Mouse (Mus musculus) kidney, embryonic 14.5 days (tissue): ENCODE data around the gene Lsm4. TPM values are rescaled to one million over a fixed set of nuclear protein-coding genes. Genes with fewer than 3 reads are reported as not detected.

ENCODE experiments used
- ATAC-seq: fragments of 200-750 bp; cut with Nextera tagmentation; 2 replicates; pipeline ENCODE4 v1.8.0; 2017; ENCODE audit warnings: moderate number of reproducible peaks, mild to moderate bottlenecking, moderate TSS enrichment, moderate library complexity; ENCODE audit not compliant: low FRiP score, low TSS enrichment
- H3K27ac ChIP-seq: fragments of 300-500 bp; sonication (generic); 2 replicates; pipeline ENCODE4 v1.5.1; 2014; ENCODE audit warnings: low read depth, mild to moderate bottlenecking, low read length, moderate library complexity, mixed read lengths
- H3K27me3 ChIP-seq: fragments of 300-500 bp; sonication (generic); 2 replicates; pipeline ENCODE4 v1.6.1; 2014; ENCODE audit warnings: mild to moderate bottlenecking, low read length; ENCODE audit not compliant: control insufficient read depth, insufficient read depth
- H3K36me3 ChIP-seq: fragments of 300-500 bp; sonication (generic); 2 replicates; pipeline ENCODE4 v1.6.1; 2014; ENCODE audit warnings: low read length, mixed read lengths; ENCODE audit not compliant: control insufficient read depth, insufficient read depth
- H3K4me1 ChIP-seq: fragments of 300-500 bp; sonication (generic); 2 replicates; pipeline ENCODE4 v1.6.1; 2014; ENCODE audit warnings: low read length, mixed read lengths; ENCODE audit not compliant: control insufficient read depth, insufficient read depth
- H3K4me2 ChIP-seq: fragments of 300-500 bp; sonication (generic); replicated peaks from 2 replicates; pipeline ENCODE4 v1.6.1; 2014; ENCODE audit warnings: low read depth, mild to moderate bottlenecking, low read length
- H3K4me3 ChIP-seq: fragments of 300-500 bp; sonication (generic); 2 replicates; pipeline ENCODE4 v1.5.1; 2014; ENCODE audit warnings: mild to moderate bottlenecking, low read length
- H3K9ac ChIP-seq: fragments of 300-500 bp; sonication (generic); 2 replicates; pipeline ENCODE4 v1.6.1; 2014; ENCODE audit warnings: low read depth, mild to moderate bottlenecking, low read length, moderate library complexity
- H3K9me3 ChIP-seq: fragments of 300-500 bp; sonication (generic); 2 replicates; pipeline ENCODE4 v1.6.1; 2016; ENCODE audit warnings: low read length; ENCODE audit not compliant: control insufficient read depth
- WGBS: fragments of 180-500 bp; shearing (Covaris S2); extraction: QIAGEN DNeasy Blood & Tissue Kit; methylation state at CpG from one replicate; pipeline ENCODE4 v1.1.7; 2014; 5-methylcytosine and 5-hydroxymethylcytosine counted together
- polyA plus RNA-seq: library from polyadenylated mRNA; unstranded; fragments of >200 nt; fragmentation: Nextera tagmentation; extraction: Ambion mirVana; gene quantifications from 2 replicates; pipeline ENCODE4 v1.2.1, GENCODE M21; 2014

Lsm4 gene
- 353 and 447 TPM in 2 replicates for polyA plus RNA-seq

- H3K4me3 ChIP-seq: peak within 1 kb of the TSS; percentile 69
- H3K9me3 ChIP-seq: no peaks in the 10 kb centered on the region
- under 1% methylated on average over 60 of the region's 60 CpGs for WGBS
- peak within 1 kb of the TSS; percentile 98 for H3K27ac ChIP-seq
- H3K4me2 ChIP-seq: peak within 1 kb of the TSS; percentile 64
- peak within 1 kb of the TSS; percentile 78 for H3K9ac ChIP-seq
- ATAC-seq: peak; percentile 96
- peaks cover 19% of the 10 kb centered on the region for H3K4me1 ChIP-seq
- peaks cover 18% of the 10 kb centered on the region for H3K36me3 ChIP-seq
- H3K27me3 ChIP-seq: no peaks in the 10 kb centered on the region
These were observed at the start of gene Lsm4 for GRCm38 (mm10) chr8:70673079-70673856. Gene Lsm4 (plus strand): TSS chr8:70673248.

GRCm38 (mm10) chr8:70625104-70625503 lies 47.9 kb upstream of the Lsm4 start:
- H3K9me3 ChIP-seq: no peaks in the 10 kb centered on the region
- H3K27me3 ChIP-seq: no peaks in the 10 kb centered on the region
- H3K4me3 ChIP-seq: no peak overlapping the region
- H3K9ac ChIP-seq: no peak overlapping the region
- no peak overlapping the region for H3K27ac ChIP-seq
- ATAC-seq: no peak
- H3K4me1 ChIP-seq: peaks cover 6% of the 10 kb centered on the region; the same call in 1 of the 2 replicates
- WGBS: 11% methylated on average over 5 of the region's 5 CpGs
- no peak overlapping the region; the same call in 1 of the 2 replicates for H3K4me2 ChIP-seq
- no peaks in the 10 kb centered on the region for H3K36me3 ChIP-seq

- H3K9ac ChIP-seq: no peak overlapping the region
- 82% methylated on average over 5 of the region's 5 CpGs for WGBS
These were observed 46.0 kb upstream of the Lsm4 start for GRCm38 (mm10) chr8:70627041-70627440.

GRCm38 (mm10) chr8:70628986-70629490 lies 44.0 kb upstream of the Lsm4 start:
- Histone ChIP-seq H3K27me3 (no peaks in the 10 kb centered on the region), H3K27ac (no peak overlapping the region), H3K36me3 (no peaks in the 10 kb centered on the region), H3K9me3 (no peaks in the 10 kb centered on the region), H3K9ac (peak overlapping the region; percentile 57; the same call in 1 of the 2 replicates), H3K4me3 (peak overlapping the region; percentile 49), H3K4me2 (peak overlapping the region; percentile 66), H3K4me1 (peaks cover 22% of the 10 kb centered on the region; the same call in 1 of the 2 replicates)
- no peak for ATAC-seq
- WGBS: 53% methylated on average over 7 of the region's 7 CpGs

More at GRCm38 (mm10) chr8:70627041-70627440, 46.0 kb upstream of the Lsm4 start:
- ATAC-seq: no peak
- Histone ChIP-seq H3K36me3 (no peaks in the 10 kb centered on the region), H3K4me3 (no peak overlapping the region), H3K9me3 (no peaks in the 10 kb centered on the region), H3K4me2 (no peak overlapping the region), H3K27me3 (no peaks in the 10 kb centered on the region), H3K27ac (no peak overlapping the region), H3K4me1 (peaks cover 21% of the 10 kb centered on the region; the same call in 1 of the 2 replicates)

DNA sequence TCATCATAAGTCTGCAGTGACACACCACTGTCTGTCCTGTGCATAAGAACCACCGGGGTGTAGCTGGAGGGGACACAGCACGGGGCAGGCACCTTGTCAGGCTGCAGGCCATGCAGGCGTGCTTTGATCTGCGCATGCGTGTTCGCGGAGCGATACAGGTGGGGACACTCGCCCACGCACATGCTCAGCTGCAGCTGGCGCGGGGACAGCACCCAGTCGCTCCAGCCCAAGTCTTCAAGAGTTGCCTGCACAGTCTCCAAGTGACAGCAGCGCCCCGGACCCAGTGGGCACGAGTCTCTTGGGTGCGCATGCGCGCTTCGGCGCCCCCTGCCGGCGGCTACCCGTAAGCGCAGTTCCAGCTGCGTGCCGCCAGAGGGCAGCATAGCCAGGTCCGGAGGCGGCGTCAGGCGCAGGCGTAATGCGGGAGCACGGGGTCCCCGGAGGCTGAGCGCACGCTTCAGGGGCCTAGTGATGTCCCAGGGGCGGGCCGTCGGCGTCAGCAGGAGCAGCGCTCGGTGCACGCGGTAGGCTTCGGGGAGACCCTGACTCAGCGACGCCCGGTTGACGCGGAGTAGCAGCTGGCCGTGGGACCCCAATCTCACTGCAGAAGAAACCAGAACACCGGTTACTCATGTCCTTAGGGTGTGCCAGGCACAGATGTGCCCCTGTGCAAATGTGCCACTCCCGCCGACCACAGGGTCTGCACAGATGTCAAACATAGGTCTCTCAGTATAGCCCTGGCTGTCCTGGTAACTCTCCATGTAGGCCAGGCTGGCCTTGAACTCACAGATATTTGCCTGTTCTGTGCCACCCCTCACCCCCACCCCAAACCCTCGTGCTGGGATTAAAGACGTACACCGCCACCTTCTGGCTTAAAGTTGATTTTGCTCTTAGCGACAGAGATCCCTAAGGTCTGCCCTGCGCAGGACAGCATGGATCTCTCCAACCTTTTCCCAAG lies 43.2 kb upstream of the Lsm4 start:
- ATAC-seq: peak; percentile 91
- Histone ChIP-seq H3K4me2 (peak overlapping the region; percentile 66), H3K4me1 (peaks cover 26% of the 10 kb centered on the region; the same call in 1 of the 2 replicates), H3K4me3 (peak overlapping the region; percentile 49), H3K9ac (peak overlapping the region; percentile 57; the same call in 1 of the 2 replicates), H3K36me3 (no peaks in the 10 kb centered on the region), H3K27ac (peak overlapping the region; percentile 42; the same call in 1 of the 2 replicates), H3K9me3 (no peaks in the 10 kb centered on the region), H3K27me3 (no peaks in the 10 kb centered on the region)
- under 1% methylated on average over 60 of the region's 60 CpGs for WGBS

DNA sequence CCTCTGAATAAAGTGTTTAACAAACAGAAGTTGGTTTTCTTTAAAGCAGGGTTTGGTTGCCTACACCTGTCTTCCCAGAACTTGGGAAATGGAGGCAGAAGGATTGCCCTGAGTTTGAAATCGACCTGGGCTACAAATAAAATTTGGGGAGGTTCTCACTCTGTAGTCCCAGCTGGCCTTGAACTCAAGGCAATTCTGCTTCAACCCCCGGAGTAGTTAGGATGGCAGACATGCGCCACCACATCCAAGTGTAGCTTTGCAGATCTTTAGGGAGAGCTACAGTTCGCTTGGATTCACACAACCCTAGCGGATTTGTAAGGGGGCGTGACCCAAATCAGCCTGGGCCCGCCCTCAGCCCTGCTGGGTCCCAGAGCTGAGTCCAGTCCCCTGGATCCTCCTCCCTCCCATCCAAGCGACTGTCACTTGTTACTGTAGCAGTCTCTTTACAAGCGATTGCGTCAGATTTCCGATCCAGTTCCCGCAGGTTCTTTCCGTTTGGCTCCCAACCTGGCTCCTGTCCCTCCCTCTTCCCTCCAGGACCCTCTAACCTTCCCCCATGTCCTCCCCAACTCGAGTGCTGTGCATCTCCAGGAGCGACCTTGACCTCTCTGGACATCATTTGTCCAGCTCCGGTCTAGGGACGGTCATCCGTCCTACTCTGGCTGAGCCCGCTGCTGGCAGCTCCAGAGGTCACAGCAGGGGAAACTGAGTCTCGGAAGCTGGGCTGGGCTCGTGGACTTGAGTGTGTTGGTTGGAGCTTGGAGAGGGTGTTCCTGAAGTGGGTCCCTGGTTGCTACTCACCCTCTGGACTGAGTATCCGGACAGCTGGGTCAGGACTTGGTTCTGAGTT lies 42.3 kb upstream of the Lsm4 start:
- no peaks in the 10 kb centered on the region for H3K9me3 ChIP-seq
- no peak overlapping the region for H3K4me3 ChIP-seq
- H3K36me3 ChIP-seq: no peaks in the 10 kb centered on the region
- no peak overlapping the region for H3K27ac ChIP-seq
- peak; percentile 47; the same call in 1 of the 2 replicates for ATAC-seq
- peak overlapping the region; percentile 66 for H3K4me2 ChIP-seq
- H3K27me3 ChIP-seq: no peaks in the 10 kb centered on the region
- peaks cover 26% of the 10 kb centered on the region; the same call in 1 of the 2 replicates for H3K4me1 ChIP-seq
- 14% methylated on average over 22 of the region's 22 CpGs for WGBS
- peak overlapping the region; percentile 57; the same call in 1 of the 2 replicates for H3K9ac ChIP-seq

DNA sequence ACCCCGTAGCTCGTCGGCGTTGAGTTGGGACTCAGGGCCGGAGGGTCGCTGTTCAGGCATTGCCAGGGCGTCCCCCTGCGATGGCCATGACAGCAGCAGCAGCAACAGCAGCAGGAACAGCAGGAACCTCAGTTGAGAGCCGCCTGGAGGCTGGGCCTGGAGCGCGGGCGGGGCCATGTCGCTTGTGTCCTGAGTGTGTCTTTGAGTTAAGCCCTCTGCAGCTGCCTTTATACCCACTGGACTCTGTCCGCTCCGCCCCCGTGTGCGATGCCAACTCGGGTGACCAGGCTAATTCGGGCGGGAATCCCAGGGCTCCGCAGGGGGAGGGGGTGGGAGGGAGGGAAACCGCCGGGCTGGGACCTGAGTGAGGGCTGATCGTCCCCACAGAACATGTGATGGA lies 41.6 kb upstream of the Lsm4 start:
- Histone ChIP-seq H3K27ac (no peak overlapping the region), H3K9ac (no peak overlapping the region; the same call in 1 of the 2 replicates), H3K27me3 (no peaks in the 10 kb centered on the region), H3K4me2 (peak overlapping the region; percentile 10; the same call in 1 of the 2 replicates), H3K4me3 (no peak overlapping the region), H3K36me3 (no peaks in the 10 kb centered on the region), H3K4me1 (peaks cover 28% of the 10 kb centered on the region; the same call in 1 of the 2 replicates), H3K9me3 (no peaks in the 10 kb centered on the region)
- WGBS: 22% methylated on average over 21 of the region's 24 CpGs
- ATAC-seq: no peak
